Mouse (Mus musculus): ENCODE data around the gene Hnrnpul2.

DNA sequence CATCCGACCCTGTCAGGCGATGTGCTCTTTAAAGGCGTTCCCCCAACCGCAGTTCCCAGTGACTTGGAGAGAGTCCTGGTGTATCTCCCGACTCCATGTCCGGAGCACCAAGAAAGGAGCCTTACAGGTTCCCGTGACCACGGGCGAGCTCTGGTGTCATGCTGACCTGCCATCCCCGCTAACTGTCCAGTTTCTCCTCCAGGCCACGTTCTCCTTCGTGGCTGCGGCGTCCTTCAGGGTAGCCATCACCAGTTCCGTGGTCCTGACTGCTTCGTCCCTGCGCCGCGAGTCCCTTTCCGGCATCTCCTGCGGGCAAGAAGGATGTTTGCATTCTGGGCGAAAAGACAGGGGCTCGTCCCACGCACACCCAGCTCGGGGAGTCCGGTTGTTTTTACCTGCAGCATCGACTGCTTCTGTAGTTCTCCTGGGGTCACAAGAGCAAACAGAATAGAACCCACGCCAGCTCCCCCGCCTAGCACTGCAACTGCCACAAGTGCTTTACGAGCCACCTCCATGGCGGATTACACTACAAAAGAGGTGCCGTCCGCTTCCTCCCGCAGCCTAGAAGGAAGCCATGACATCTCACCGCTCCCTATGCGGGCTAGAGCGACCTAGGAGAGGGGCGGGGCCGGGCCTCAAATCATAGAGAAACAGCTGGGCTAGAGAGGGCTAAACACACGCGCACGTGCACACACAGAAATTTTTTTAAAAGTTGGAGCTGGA is 60.7 kb downstream of the Hnrnpul2 start, which contains the start of gene Uqcc3:
- no peak for TF ChIP-seq CTCF (IDR thresholded peaks at IDR 0.05; ENCODE audit: control insufficient read depth, insufficient read depth, insufficient replicate concordance, low read depth, low read length)
- TF ChIP-seq POLR2A (IDR thresholded peaks at IDR 0.05; ENCODE audit: control insufficient read depth, low read depth, low read length), result peak; percentile 69
